Mouse (Mus musculus): Measurements from ENCODE around the gene Wdr92. TPM values are rescaled to one million over a fixed set of nuclear protein-coding genes. Genes with fewer than 3 reads are reported as not detected.

Gene Wdr92
- total RNA-seq (2021) = 10 to 100 TPM in 1 of 2 experiments, 1 to 10 TPM in 1; 9.2 to 10.0 TPM
- long read RNA-seq, experiment 1, transcript Wdr92-201 (8 exons, 2,002 nt) = major isoform, 7 of 20 reads
- long read RNA-seq, experiment 1, partial matches to known transcripts = 0 of 20 reads
- long read RNA-seq, experiment 1, other reads (novel, unspliced or antisense) = 13 of 20 reads
- long read RNA-seq, experiment 2, transcript Wdr92-201 (8 exons, 2,002 nt) = major isoform, 7 of 16 reads
- long read RNA-seq, experiment 2, partial matches to known transcripts = 1 of 16 reads
- long read RNA-seq, experiment 2, other reads (novel, unspliced or antisense) = 8 of 16 reads

DNA sequence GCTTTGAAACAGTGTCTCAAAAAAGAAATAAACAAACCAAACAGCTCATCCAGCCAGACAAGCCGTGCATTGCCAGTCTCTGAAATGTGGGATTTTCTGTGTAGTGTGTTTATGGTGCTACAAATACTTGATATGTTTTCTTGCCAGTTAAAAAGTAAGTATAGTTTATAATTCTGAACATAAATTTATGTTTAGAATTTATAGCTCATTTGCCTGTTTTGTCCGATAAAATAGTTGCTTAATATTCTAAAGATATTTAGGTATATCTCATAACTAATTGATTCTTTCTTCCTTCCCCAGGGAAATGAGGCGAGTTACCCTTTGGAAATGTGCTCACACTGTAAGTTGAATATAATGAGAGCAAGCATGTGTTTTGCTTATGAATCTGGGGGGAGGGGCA lies at the start of gene Wdr92:
Gene Wdr92 (plus strand): TSS at position 301 of the 400 bp plus-strand sequence.
- no peak for DNase-seq (ENCODE audit: low spot score in 2 of 2)

DNA sequence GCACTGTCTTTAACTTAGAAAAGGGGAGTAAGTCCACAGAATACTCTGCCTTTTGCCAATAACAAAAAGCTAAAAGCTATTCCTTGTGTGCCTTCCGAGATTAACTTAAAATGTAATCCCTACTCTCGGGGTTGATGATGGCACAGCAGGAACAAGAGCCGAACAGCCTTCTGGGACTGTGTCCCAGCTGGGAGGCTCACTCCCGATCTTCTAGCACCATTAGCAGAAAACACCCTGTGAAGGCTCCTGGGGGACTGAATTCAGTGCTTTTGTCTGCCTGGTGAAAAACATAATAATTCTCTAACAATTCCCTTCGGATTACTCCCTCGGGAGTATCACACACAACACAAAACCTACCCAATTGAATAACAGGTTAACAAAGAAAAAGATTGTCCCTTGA lies 46.3 kb upstream of the Wdr92 start:
- DNase-seq (ENCODE audit: low spot score in 2 of 2) = no peak

DNA sequence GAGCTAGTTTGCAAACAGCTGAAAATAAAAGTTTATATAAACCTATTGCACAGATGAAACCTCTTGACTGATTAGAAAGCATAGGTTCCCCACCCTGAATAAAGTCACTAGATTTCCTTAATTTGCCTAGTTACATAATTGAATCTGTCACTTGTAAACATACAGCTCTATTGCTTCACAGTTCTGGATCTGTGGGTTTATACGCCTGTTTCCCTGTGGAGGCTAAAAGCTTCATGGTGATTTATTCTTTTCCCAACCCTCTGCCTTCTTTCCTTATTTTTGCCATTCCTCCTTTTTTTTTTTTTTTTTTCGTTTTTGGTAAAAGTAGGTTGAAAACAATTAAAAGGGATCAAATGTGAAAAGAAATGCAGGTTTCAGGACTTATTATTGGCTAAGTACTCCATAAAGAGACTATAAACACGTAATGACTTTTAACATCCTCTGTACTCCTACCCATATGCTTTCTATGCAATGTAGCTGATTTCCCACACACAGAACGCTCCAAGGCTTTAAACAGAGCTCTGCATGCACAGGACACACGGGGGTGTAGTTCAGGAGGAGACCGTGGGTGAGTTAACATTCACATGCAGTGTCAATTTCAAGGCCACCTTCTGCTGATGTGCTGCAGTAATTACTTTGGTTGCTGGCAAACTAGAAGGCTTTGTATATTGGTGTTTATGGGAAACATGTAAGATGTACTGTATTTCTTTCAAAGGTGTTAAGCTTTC lies 43.4 kb upstream of the Wdr92 start:
- peak; percentile 8 to 47 for DNase-seq (ENCODE audit: low spot score in 2 of 2)

DNA sequence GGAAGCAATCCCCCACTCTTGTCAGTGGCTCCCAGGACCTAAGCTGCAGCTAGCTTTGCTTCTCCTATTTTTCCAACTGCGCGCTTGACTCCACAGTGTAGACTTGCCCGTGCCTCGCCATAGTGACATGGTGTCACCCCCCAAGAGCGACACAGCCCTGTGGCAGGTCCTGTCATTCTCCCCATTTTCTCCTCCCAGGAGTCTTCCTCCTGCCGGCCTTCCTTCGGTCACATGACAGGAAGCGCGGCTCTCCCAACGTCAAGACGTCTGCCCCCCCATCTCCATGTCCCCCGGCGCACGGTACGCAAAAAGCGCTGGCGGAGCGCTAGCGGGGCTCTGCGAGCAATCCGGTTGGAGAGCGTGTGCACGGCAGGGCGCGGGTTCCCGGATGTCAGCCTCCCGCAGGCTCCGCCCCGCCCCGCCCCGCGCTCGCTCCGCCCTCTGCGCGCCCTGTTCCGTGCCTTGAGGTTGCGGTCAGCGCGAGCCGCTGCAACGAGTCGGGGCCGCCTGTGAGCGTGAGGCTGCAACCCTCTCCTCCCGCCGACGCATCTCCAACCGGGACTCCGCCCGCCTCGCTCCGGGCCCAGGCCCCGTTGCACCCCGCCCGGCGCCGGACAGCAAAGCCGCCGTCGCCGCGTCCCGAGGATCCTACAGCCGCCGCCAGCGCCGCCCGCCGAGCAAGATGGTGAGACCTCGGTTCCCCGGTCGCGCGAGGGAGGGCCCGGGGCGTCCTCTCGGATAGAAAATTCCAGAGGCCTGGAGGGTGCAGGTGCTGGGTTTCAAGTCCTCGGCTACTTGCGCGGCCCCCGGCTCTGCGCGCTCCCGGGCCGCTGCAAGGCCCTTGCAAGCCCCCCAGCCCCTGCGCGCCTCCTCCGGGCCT lies 22.8 kb upstream of the Wdr92 start, which contains the start of gene Ppp3r1:
Gene Ppp3r1 (plus strand): TSS at position 406 of the 880 bp plus-strand sequence.
- DNase-seq (ENCODE audit: low spot score in 2 of 2) = peak; percentile 96 to 98

DNA sequence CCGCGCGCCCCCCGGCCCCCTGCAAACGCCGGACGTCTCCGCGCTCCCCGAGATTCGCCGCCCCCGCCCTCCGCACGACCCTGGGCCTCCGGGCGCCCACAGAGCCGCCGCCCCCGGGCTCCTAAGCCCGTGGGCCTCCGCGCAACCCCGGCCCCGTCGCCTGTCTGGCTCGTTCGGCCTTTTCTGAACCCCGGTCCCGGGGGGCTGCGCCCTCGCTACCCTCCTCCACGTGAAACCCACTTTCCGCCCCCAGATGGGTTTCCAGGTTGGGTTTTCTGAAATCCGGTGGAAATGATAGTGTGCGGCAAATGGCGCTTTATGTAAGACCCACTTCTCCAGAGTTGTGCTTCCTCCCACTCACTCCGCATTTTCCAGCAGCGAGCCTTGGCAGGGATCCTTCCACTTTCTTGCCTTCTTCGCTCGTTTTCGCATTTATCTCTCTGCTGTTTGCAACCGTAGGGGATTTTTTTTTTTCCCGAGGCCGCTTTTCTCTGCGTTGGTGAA lies 22.1 kb upstream of the Wdr92 start:
- DNase-seq (ENCODE audit: low spot score in 2 of 2) = peak; percentile 68 to 78

DNA sequence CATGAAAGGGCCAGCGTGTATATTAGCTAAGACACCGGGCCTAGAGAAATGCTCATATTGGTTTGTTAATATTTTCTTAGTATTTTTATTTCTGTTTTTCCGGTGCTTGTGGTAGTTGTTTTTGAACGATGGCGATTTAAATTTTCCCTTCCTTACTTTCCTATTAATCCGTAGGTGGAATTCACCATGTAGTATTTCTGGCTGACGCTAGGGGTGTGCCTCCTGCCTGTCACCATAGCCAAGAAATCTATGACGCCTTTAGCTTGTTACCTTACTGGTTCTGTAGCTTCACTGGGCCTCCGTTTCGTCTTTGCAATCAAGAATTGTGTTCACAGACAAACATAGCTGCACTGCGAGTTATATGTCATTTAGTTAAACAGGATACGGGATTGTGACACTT lies 21.7 kb upstream of the Wdr92 start:
- DNase-seq (ENCODE audit: low spot score in 2 of 2) = peak; percentile 30 to 35

DNA sequence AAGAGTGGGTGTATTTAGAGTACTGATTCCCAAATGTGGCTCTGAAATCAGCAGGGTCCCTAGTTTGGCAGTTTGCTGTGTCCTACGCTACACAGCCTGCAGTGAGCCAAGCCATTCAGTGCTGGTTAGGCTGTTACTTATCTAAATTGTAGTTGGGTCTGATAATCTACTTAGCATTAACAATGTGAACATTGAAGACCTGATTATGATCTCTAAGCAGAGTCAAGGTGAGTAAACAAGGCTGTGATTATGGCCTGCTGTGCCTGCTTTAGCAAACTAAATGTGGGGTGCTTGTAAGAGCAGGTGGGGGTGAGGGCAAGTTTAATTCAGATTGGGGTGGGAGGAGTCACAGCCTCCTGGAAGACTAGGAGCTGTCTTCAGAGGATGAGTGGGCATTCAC lies 18.0 kb upstream of the Wdr92 start:
- DNase-seq (ENCODE audit: low spot score in 2 of 2) = no peak

DNA sequence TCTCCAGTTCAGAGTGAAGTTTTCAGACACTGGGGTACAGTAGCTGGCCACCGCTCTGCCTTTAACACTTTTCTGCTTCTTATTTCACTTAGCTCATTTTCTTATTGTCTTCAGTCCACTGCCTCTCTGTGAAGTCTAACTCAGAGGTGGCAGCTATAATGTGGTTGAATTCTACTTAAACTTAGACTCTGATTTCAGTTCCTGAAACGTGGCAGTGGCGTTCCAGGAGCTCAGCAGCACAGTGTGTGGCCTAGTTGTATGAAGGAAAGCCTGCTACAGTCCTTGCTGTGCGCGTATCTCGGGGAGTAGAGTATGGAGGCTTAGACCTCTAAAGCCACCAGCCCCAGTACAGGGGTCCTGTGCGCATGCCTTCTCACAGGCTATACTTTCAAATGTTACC lies 15.3 kb upstream of the Wdr92 start:
- DNase-seq (ENCODE audit: low spot score in 2 of 2) = no peak

DNA sequence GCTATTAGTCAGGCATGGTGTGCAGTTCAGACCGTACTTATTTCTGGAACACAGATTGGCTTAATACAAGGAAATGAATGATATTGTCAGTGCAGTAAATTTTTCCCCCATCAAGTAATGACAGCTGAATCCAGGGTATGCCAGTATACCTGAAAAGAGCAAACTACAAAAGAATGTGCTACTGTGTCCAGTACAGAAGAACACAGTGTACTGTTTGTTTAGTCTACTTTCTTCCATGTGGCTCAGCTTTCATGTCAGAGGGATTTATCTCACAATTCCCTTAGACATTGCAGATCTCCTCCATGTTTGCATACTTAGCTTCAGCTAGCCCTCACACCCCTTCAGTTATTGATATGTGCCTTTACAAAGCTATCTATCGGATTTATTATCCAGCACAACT lies 12.6 kb upstream of the Wdr92 start:
- DNase-seq (ENCODE audit: low spot score in 2 of 2) = no peak

DNA sequence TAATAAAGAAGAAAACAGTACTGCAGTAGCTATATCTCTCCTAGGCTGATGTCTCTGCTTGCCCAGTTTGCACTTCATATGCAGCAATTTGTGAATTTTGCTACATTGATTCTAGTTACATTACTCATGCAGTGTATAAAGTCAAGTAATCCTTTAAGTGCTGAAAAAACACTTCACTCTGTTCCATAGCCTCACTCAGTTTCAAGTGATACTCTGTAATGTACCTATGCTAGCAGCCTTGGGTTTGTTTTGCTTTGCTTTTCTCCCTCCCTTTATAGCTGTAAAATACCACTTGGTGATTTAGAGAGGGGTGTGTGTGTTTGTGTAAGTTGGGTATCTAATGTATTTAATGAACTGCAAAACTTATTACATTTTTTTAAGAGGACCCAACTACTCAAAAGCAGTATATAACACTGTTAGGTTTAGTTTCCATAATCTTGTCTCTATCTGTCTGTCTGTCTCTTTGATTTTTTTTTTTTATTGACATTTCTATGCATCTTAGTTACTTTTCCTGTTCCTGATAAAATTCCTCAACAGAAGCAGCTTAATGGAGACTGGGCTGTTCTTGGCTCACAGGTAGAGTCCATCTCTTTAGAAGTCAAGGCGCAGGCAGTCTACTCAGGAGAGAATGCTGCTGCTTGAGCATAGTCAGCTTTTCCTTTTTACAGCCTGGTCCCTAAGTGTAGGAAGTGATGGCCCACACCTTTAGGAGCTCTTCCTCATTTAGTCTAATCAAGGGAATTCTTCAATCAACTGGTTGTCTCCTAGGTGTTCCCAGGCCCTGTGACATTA lies 10.8 kb upstream of the Wdr92 start:
- DNase-seq (ENCODE audit: low spot score in 2 of 2) = no peak

DNA sequence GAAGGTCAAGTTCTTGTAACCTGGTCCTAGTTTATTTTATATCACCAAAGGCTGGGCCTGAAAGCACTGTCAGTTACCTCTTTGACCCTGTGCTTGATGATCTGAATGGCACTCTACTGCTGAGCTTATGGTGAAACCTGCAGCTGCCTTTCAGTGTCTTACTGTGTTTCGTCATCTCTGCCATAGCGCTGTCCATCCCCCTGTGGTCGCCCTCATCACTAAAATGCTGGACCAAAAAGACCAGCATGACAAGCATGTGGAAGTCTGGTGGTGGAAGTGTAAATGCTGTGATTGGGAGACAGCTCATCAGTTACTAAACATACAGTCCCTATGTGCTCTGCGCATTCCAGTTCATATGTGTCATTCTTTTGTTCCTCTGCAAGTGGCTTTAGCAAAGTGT lies 9.6 kb upstream of the Wdr92 start:
- DNase-seq (ENCODE audit: low spot score in 2 of 2) = no peak

DNA sequence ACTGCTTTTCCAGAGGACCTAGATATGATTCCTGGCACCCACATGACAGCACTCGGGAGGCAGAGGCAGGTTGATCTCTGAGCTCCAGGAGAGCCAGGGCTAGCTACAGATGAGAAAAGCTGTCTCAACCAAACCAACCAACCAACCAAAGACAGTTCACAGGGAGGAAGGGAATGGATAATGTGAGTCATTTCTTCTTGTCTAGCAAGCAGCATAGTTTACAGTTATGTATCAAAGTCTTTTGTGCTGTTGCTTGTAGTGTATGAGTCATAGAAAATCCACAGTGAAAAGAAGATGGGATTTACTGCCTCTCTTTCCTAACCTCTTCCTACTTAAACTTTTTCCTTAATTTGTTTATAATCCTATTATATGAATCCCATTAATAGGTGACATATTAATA lies 5.3 kb upstream of the Wdr92 start:
- DNase-seq (ENCODE audit: low spot score in 2 of 2) = no peak

DNA sequence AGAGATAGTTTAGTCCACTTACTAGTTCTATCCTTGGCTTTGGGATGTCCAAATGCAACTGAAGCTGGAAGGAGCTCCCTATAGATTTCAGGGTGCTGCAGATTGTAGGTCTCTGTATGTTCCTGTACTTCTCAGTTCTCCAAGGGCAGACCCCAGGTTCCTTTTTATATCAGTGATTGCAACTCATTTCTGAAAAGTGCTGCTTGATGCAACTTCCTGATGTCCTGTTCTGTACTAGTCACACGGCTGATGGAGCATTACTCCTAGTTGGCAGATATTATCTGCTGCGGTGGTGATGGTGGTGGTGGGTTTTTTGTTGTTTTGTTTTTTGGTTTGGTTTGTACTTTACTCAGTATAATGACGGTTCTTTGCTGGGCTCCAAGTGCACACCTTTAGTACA lies 1.2 kb upstream of the Wdr92 start:
- DNase-seq (ENCODE audit: low spot score in 2 of 2) = no peak

DNA sequence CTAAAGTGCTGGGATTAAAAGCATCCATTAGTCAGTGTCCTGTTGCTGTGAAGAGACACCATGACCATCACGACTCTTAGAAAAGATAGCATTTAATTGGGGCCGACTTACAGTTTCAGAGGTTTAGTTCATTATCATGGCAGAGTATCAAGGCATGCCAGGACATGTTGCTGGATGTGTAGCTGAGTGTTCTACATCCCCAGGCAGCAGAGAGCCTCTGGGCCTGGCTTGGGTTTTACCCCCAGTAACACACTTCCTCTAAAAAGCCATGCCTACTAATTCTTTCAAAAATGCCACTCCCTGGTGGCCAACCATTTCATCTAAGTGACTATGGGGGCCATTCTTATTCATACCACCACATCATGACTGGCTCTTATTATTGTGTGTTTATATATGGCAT lies 1.3 kb downstream of the Wdr92 start:
- no peak for DNase-seq (ENCODE audit: low spot score in 2 of 2)

DNA sequence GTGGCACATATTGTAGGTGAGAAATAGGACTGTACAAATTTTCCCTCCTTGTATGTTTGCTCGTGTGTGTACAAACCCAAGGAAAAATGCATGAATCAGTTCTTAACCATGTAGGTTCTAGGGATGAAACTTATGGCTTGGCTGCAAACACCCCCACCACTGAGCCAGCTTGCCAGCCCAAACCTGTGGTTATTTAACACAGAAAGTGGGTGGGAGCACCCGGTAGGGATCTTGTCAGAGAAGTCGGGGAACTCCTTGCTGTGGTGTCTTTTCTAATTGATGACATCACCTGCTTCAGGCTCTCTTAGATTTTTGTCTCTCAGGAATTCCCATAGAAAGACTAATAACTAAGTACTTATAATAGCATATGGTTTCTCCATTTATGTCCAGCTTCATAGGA lies 5.7 kb downstream of the Wdr92 start:
- no peak for DNase-seq (ENCODE audit: low spot score in 2 of 2)

DNA sequence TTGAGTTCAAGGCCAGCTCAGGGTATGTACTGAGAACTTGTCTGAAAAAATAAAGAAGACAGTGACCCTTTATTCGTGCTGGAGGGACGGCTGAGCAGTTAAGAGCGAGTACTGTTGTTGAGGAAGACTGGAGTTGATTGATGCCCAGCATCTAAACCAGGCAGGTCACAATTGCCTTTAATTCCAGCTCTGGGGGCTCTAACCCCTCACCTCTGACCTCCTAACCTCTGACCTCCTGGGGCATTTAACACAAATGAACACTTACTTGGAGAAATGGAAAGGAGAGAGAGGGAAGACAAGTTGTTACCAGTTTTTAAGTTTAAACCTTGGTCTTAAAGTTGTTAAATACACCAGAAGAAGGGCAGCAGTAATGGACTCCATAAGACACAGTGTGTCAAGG lies 6.9 kb downstream of the Wdr92 start:
- no peak for DNase-seq (ENCODE audit: low spot score in 2 of 2)

DNA sequence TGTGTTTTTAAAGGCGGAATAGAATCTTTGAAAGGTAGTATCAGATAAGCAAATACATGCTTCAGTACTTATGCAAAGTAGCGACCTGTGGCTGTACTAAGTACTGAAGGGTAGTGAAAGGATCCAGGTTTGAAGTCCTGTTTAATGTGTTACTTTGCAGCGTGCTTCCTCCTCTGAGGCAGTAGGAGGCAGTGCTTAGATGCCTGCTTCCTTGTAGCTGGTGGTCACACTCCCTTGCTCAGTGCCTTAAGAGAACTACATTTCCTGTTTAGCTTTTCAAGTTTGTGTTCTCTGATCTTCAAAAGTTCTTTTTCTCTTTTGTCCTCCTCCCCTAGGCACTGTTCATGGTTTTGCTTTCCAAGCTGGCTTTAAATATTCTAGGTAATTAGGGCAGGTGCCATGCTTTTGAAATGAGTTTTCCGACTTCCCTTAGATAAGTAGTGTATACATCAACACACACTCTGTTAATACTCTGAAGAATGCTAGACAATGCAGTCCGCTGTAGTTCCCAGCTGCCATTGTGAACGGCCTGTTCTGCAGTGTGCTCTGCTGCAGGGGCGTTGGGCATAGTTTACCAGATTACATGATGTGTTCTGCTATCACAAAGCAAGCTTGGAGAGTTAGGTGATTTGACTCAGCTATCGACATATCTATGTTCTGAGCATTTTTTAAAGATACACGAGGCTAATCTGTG lies 10.4 kb downstream of the Wdr92 start:
- DNase-seq (ENCODE audit: low spot score in 2 of 2) = no peak

DNA sequence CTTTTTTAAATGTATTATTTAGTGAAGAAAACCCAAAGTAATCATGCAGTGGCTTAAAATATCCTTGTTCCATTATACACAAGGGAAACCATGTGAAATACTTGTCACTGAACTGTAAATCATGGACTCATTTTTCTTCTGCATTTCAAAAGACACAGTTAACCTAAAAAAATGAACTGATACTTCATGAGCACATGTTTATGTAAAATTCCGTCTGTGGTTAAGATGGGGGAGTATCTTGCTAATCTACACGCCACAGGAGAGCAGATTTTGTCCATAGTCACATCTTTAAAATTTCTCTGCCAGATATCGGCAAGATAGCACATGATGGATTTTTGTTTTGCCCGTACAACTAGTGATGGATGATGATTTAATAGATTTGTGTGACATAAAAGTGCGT lies 17.3 kb downstream of the Wdr92 start:
- DNase-seq (ENCODE audit: low spot score in 2 of 2) = no peak

DNA sequence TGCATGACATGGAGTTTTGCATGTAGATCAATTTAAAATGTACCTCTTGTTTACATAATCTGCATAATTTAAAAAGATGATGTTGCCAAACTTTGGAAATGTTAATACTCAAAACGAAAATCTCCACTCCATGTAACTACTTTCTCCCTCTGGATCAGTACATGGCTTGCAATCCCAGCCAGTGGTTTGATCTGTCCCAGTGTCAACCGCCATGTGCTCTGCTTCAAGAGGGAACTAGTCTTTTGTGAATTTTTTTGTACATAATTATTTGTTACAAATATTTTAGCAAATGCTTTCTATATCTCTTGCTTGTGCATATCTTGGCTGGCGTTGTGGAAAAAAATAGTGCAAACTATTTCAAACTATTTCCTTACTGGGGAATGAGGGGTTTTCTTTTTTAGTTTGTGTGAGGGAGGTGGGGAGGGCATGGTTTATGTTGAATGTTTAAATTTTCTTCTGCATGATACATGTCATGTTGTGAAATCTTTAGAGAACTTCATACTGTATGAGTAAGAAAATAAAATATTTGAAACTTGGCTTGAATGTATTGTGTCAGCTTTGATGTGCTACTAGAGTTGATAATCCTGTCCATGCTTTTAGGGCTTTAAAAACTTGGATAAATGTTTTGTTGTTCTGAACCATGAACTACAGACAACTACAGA lies 18.1 kb downstream of the Wdr92 start:
- no peak for DNase-seq (ENCODE audit: low spot score in 2 of 2)

DNA sequence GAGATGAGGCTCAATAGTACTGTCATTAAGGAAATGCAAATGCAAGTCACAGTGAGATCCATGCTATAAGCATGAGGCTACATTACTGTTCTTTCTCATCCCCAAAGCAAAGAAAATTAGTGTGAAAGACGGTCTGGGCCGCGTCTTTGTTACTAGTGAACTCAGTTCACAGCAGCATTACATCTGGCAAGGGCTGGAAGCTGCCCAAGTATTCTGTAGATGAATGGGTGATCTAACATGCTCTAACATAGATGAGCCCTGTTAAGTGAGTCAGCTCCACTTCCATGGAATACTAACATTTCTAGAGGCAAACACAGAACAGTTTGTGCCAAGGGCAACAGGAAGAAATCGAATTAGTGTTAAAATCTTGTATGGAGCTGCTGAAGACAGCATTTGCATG lies 19.0 kb downstream of the Wdr92 start:
- DNase-seq (ENCODE audit: low spot score in 2 of 2) = no peak

Measured in left cerebral cortex, adult 18-20 months (tissue).